In the genomic region with DNA sequence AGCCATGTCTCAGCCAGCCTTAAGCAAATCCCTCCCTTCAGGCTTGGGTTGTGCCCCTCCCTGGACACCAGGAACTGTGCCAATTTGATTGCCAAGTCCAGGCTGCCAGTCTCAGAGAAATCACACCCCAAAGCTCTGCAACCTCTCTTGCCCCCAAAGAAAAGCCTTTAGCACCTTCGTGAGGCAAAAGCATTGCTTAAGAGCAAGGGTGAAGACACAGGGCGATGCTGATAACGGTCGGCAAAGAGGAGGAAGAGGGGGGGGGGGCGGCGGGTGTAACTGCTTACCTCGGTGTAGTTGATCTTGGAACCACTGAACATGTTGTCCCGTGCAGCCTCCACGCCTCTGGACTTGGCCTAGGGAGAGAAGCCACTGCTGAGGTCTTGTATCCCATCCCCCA, we compare ENCODE assay signal across 8 mouse cellular contexts. TPM values are rescaled to one million over a fixed set of nuclear protein-coding genes. Genes with fewer than 3 reads are reported as not detected.
DNase-seq lines count a peak whose midpoint lies in the region; ATAC-seq and TF ChIP-seq lines count a peak whose summit lies in the region.

No protein-coding gene starts in this region.

- no peak for TF ChIP-seq RAD21 in CH12.LX (IDR thresholded peaks at IDR 0.05; ENCODE audit: low read depth, low read length)

- dilution Hi-C loops in CH12.LX (cut with MboI; ENCODE audit: extremely low pct_ligation_motif_present, extremely low pct_unique_long_range_greater_than_20kb, low sequenced_read_pairs): no loop called here

- no peak for TF ChIP-seq POLR2A in CH12.LX (IDR thresholded peaks at IDR 0.05; ENCODE audit: low read depth, low read length)

- in situ Hi-C loops in CH12.LX (cut with MboI; ENCODE audit: low pct_ligation_motif_present, low pct_unique_long_range_greater_than_20kb, low sequenced_read_pairs): no loop called here

- peaks cover 38 to 50% of the 10 kb centered on the region in 2 experiments for H3K36me3 ChIP-seq in CH12.LX (replicated peaks in 1 of 2; ENCODE audit: control insufficient read depth in 1 of 2, insufficient read depth in 1 of 2, low read length in 1 of 2)
- H3K36me3 ChIP-seq in intestine, postnatal 0 days (ENCODE audit: control insufficient read depth, insufficient read depth): peaks cover 30% of the 10 kb centered on the region; the same call in 1 of the 2 replicates
- H3K36me3 ChIP-seq in midbrain, embryonic 10.5 days: peaks cover 51% of the 10 kb centered on the region

- peaks cover 40% of the 10 kb centered on the region for H3K79me2 ChIP-seq in CH12.LX (replicated peaks; ENCODE audit: control insufficient read depth, extremely low read depth, insufficient read depth, poor library complexity, severe bottlenecking)

- peak overlapping the region; percentile 27 to 87 (median 35) for H3K4me3 ChIP-seq in CH12.LX (replicated peaks in 1 of 3; ENCODE audit: low read depth in 2 of 3, low read length in 2 of 3, poor library complexity in 1 of 3)
- no peak overlapping the region for H3K4me3 ChIP-seq in intestine, postnatal 0 days (ENCODE audit: low read depth, low read length)
- peak overlapping the region; percentile 77 for H3K4me3 ChIP-seq in midbrain, embryonic 10.5 days

- H3K9ac ChIP-seq in CH12.LX (ENCODE audit: insufficient read depth, low read depth): peak overlapping the region; percentile 78; the same call in 1 of the 2 replicates
- H3K9ac ChIP-seq in intestine, postnatal 0 days (ENCODE audit: low read depth, low read length): no peak overlapping the region

- peak; percentile 17 for DNase-seq in CD4-positive, CD25-positive, alpha-beta regulatory T cell, adult 2 months (ENCODE audit: low read depth, low spot score)
- DNase-seq in CH12.LX (ENCODE audit: extremely low read depth): no peak
- DNase-seq in fat pad, adult 2 months (ENCODE audit: extremely low read depth, low read depth, low spot score): peak; percentile 26
- no peak for DNase-seq in midbrain, embryonic 10.5 days (ENCODE audit: low spot score)
- no peak for DNase-seq in yolk sac, embryonic 10.5 days (ENCODE audit: low spot score)
- no peak for DNase-seq in left cerebral cortex, adult 8-10 months (ENCODE audit: low spot score in 2 of 2)

- H3K27me3 ChIP-seq in CH12.LX (replicated peaks): no peaks in the 10 kb centered on the region
- H3K27me3 ChIP-seq in intestine, postnatal 0 days (replicated peaks; ENCODE audit: control insufficient read depth, insufficient read depth, low read length): no peaks in the 10 kb centered on the region
- H3K27me3 ChIP-seq in midbrain, embryonic 10.5 days (ENCODE audit: low read depth, poor library complexity, severe bottlenecking): no peaks in the 10 kb centered on the region

- ATAC-seq in CD4-positive, CD25-positive, alpha-beta regulatory T cell, adult 4 months: no peak
- ATAC-seq in intestine, postnatal 0 days: no peak

- TF ChIP-seq EP300 in CH12.LX (IDR thresholded peaks at IDR 0.05; ENCODE audit: low read length): no peak

- no peak for TF ChIP-seq CTCF in CH12.LX (conservative IDR thresholded peaks at IDR 0.05 in 1 of 2, IDR thresholded peaks at IDR 0.05 in 1 of 2; ENCODE audit: low read depth in 2 of 2, low read length in 2 of 2)
- no peak for TF ChIP-seq CTCF in intestine, postnatal 0 days (IDR thresholded peaks at IDR 0.05; ENCODE audit: low read depth)

- H3K4me1 ChIP-seq in CH12.LX (ENCODE audit: control insufficient read depth in 1 of 2, insufficient read depth in 2 of 2): peaks cover 5 to 62% of the 10 kb centered on the region in 2 experiments
- H3K4me1 ChIP-seq in intestine, postnatal 0 days (replicated peaks; ENCODE audit: control insufficient read depth, insufficient read depth, low read length): 0 out of 2 replicates have a peak, but pooled peaks cover 5% of the 10 kb centered on the region
- H3K4me1 ChIP-seq in midbrain, embryonic 10.5 days: peaks cover 51% of the 10 kb centered on the region

- peak overlapping the region; percentile 30 for H3K4me2 ChIP-seq in CH12.LX (ENCODE audit: insufficient read depth, low read depth, poor library complexity, severe bottlenecking)
- H3K4me2 ChIP-seq in intestine, postnatal 0 days (replicated peaks; ENCODE audit: low read depth): peak overlapping the region; percentile 79

- no peaks in the 10 kb centered on the region for H3K9me3 ChIP-seq in CH12.LX (replicated peaks; ENCODE audit: low read length)
- H3K9me3 ChIP-seq in intestine, postnatal 0 days (ENCODE audit: control insufficient read depth): no peaks in the 10 kb centered on the region
- no peaks in the 10 kb centered on the region for H3K9me3 ChIP-seq in midbrain, embryonic 10.5 days (replicated peaks)

- H3K27ac ChIP-seq in CH12.LX (ENCODE audit: insufficient read depth, low read depth): no peak overlapping the region
- H3K27ac ChIP-seq in intestine, postnatal 0 days (ENCODE audit: low read depth, low read length): no peak overlapping the region
- H3K27ac ChIP-seq in midbrain, embryonic 10.5 days (replicated peaks): peak overlapping the region; percentile 93

- 24% methylated on average over 9 of the region's 9 CpGs for WGBS in intestine, postnatal 0 days
- WGBS in midbrain, embryonic 10.5 days: 75% methylated on average over 9 of the region's 9 CpGs

TF ChIP-seq in CH12.LX, 34 proteins besides CTCF, POLR2A, EP300 and RAD21:
- no peak for TF ChIP-seq GABPA (IDR thresholded peaks at IDR 0.05; ENCODE audit: insufficient replicate concordance, low read depth, low read length)
- TF ChIP-seq RCOR1 (conservative IDR thresholded peaks at IDR 0.05; ENCODE audit: low read depth, low read length): no peak
- no peak for TF ChIP-seq PAX5 (IDR thresholded peaks at IDR 0.05; ENCODE audit: low read length)
- no peak for TF ChIP-seq ZNF384 (IDR thresholded peaks at IDR 0.05; ENCODE audit: low read depth, low read length)
- TF ChIP-seq ZMIZ1 (IDR thresholded peaks at IDR 0.05; ENCODE audit: low read depth, low read length): no peak
- no peak for TF ChIP-seq CHD2 (IDR thresholded peaks at IDR 0.05; ENCODE audit: low read length)
- TF ChIP-seq USF1 (IDR thresholded peaks at IDR 0.05; ENCODE audit: low read depth, low read length): no peak
- TF ChIP-seq POLR2AphosphoS2 (IDR thresholded peaks at IDR 0.05; ENCODE audit: low read depth, low read length): no peak

RNA-seq across cellular contexts. Expression of a gene that starts 1.5 kb away (rescaled TPM):
- polyA plus RNA-seq in CD4-positive, CD25-positive, alpha-beta regulatory T cell, adult 4 months (2017; shearing (Covaris generic)): 100 to 1,000 TPM; 458 to 463 TPM
- total RNA-seq in CH12.LX (2012; rRNA removed) (243 and 332 TPM in 2 replicates), CH12.LX (2014; rRNA removed) (227 and 278 TPM in 2 replicates)
- polyA plus RNA-seq in CH12.LX (2012; ENCODE audit: insufficient read length, low read depth): 681 and 693 TPM in 2 replicates
- polyA plus RNA-seq in intestine, postnatal 0 days (2015; fragmentation: Nextera tagmentation; extraction: Ambion mirVana): 179 and 180 TPM in 2 replicates
- polyA plus RNA-seq in midbrain, embryonic 10.5 days (2016; fragmentation: Nextera tagmentation; extraction: Ambion mirVana): 324 and 395 TPM in 2 replicates
- total RNA-seq in left cerebral cortex, adult 8-10 months (2022): 100 to 1,000 TPM; 683 to 742 (median 696) TPM

RNA-seq across cellular contexts. Expression of a gene that starts 22.2 kb away (rescaled TPM):
- polyA plus RNA-seq in CD4-positive, CD25-positive, alpha-beta regulatory T cell, adult 4 months (2017; shearing (Covaris generic)): 1 to 10 TPM in 1 of 2 experiments, not detected in 1; 1.6 TPM
- not detected in 2 replicates for total RNA-seq in CH12.LX (2012; rRNA removed)
- total RNA-seq in CH12.LX (2014; rRNA removed): not detected in 2 replicates
- not detected in 2 replicates for polyA plus RNA-seq in CH12.LX (2012; ENCODE audit: insufficient read length, low read depth)
- not detected in 2 replicates for polyA plus RNA-seq in intestine, postnatal 0 days (2015; fragmentation: Nextera tagmentation; extraction: Ambion mirVana)
- not detected in 2 replicates for polyA plus RNA-seq in midbrain, embryonic 10.5 days (2016; fragmentation: Nextera tagmentation; extraction: Ambion mirVana)
- not detected for total RNA-seq in left cerebral cortex, adult 8-10 months (2022)

RNA-seq across cellular contexts. Expression of a gene that starts 32.2 kb away (rescaled TPM):
- polyA plus RNA-seq in CD4-positive, CD25-positive, alpha-beta regulatory T cell, adult 4 months (2017; shearing (Covaris generic)): 10 to 100 TPM; 27.0 to 30.8 TPM
- total RNA-seq in CH12.LX (2012; rRNA removed) (41.4 and 51.6 TPM in 2 replicates), CH12.LX (2014; rRNA removed) (39.5 and 41.2 TPM in 2 replicates)
- 27.9 and 30.1 TPM in 2 replicates for polyA plus RNA-seq in CH12.LX (2012; ENCODE audit: insufficient read length, low read depth)
- 26.3 and 26.7 TPM in 2 replicates for polyA plus RNA-seq in intestine, postnatal 0 days (2015; fragmentation: Nextera tagmentation; extraction: Ambion mirVana)
- 77.9 and 79.9 TPM in 2 replicates for polyA plus RNA-seq in midbrain, embryonic 10.5 days (2016; fragmentation: Nextera tagmentation; extraction: Ambion mirVana)
- 10 to 100 TPM; 22.3 to 25.5 (median 24.2) TPM for total RNA-seq in left cerebral cortex, adult 8-10 months (2022)

RNA-seq across cellular contexts. Expression of a gene that starts 59.2 kb away (rescaled TPM):
- polyA plus RNA-seq in CD4-positive, CD25-positive, alpha-beta regulatory T cell, adult 4 months (2017; shearing (Covaris generic)): 10 to 100 TPM; 79.0 to 92.8 TPM
- total RNA-seq in CH12.LX (2012; rRNA removed) (161 and 180 TPM in 2 replicates), CH12.LX (2014; rRNA removed) (341 and 373 TPM in 2 replicates)
- polyA plus RNA-seq in CH12.LX (2012; ENCODE audit: insufficient read length, low read depth): 180 and 202 TPM in 2 replicates
- polyA plus RNA-seq in intestine, postnatal 0 days (2015; fragmentation: Nextera tagmentation; extraction: Ambion mirVana): 50.2 and 50.8 TPM in 2 replicates
- 287 and 288 TPM in 2 replicates for polyA plus RNA-seq in midbrain, embryonic 10.5 days (2016; fragmentation: Nextera tagmentation; extraction: Ambion mirVana)
- 10 to 100 TPM; 87.0 to 89.6 (median 87.7) TPM for total RNA-seq in left cerebral cortex, adult 8-10 months (2022)

Comparison
In these comparisons a context has a peak if more than half of its experiments do, and no peak if none do; other contexts are left out.
1. DNase-seq: peak in CD4-positive, CD25-positive, alpha-beta regulatory T cell, adult 2 months (single experiment) and fat pad, adult 2 months (single experiment); none in CH12.LX (single experiment), midbrain, embryonic 10.5 days (single experiment), yolk sac, embryonic 10.5 days (single experiment) and left cerebral cortex, adult 8-10 months (0 of 2).